Mouse (Mus musculus) adrenal gland, postnatal 10 days (tissue): ENCODE data around the gene Trim34a. TPM values are rescaled to one million over a fixed set of nuclear protein-coding genes. Genes with fewer than 3 reads are reported as not detected.

ENCODE experiments used
- total RNA-seq, 2 experiments: library from RNA; stranded (reverse); gene quantifications; 2 replicates each; pipeline ENCODE4 v1.2.3; 2021

Trim34a gene
- total RNA-seq, 2 experiments from 2014 or later, result 5.4 to 8.3 TPM

Other genes starting within 250 kb of the Trim34a start
- not detected for gene Olfr638, start 245.7 kb upstream of the Trim34a start, total RNA-seq
- under 1 TPM in 1 of 2 experiments, not detected in 1; 0.06 TPM for gene Olfr639, start 227.2 kb upstream of the Trim34a start, total RNA-seq
- gene Olfr640, start 218.9 kb upstream of the Trim34a start, total RNA-seq, result not detected
- gene Olfr641, start 209.0 kb upstream of the Trim34a start, total RNA-seq, result not detected
- gene Olfr642, start 191.8 kb upstream of the Trim34a start, total RNA-seq, result not detected
- not detected for gene 4930516K23Rik, start 183.0 kb upstream of the Trim34a start, total RNA-seq
- gene Olfr644, start 172.6 kb upstream of the Trim34a start, total RNA-seq, result not detected
- not detected for gene Olfr645, start 159.0 kb upstream of the Trim34a start, total RNA-seq
- gene Olfr646, start 139.6 kb upstream of the Trim34a start, total RNA-seq, result not detected
- not detected for gene Ubqln5, start 114.6 kb upstream of the Trim34a start, total RNA-seq
- gene Olfr643, start 107.1 kb upstream of the Trim34a start, total RNA-seq, result not detected
- gene Ubqln3, start 101.2 kb upstream of the Trim34a start, total RNA-seq, result not detected
- not detected for gene Ubqlnl, start 93.9 kb upstream of the Trim34a start, total RNA-seq
- not detected for gene Olfm5, start 79.6 kb upstream of the Trim34a start, total RNA-seq
- gene Olfr648, start 61.1 kb upstream of the Trim34a start, total RNA-seq, result not detected
- gene Olfr649, start 48.5 kb upstream of the Trim34a start, total RNA-seq, result not detected
- 1 to 10 TPM in 1 of 2 experiments, under 1 TPM in 1; 0.33 to 1.7 TPM for gene Trim6, start 25.7 kb upstream of the Trim34a start, total RNA-seq
- gene Trim5, start 43.6 kb downstream of the Trim34a start, total RNA-seq, result 1 to 10 TPM; 3.7 to 4.5 TPM
- 10 to 100 TPM in 1 of 2 experiments, 1 to 10 TPM in 1; 7.2 to 15.9 TPM for gene Trim12a, start 71.0 kb downstream of the Trim34a start, total RNA-seq
- gene Trim34b, start 85.0 kb downstream of the Trim34a start, total RNA-seq, result under 1 TPM; 0.21 to 0.69 TPM
- gene Trim12c, start 108.9 kb downstream of the Trim34a start, total RNA-seq, result 10 to 100 TPM in 1 of 2 experiments, 1 to 10 TPM in 1; 7.1 to 11.7 TPM
- under 1 TPM; 0.21 to 0.39 TPM for gene Trim30b, start 125.4 kb downstream of the Trim34a start, total RNA-seq
- gene Trim30c, start 156.4 kb downstream of the Trim34a start, total RNA-seq, result under 1 TPM in 1 of 2 experiments, not detected in 1; 0.18 TPM
- 1 to 10 TPM; 4.2 TPM for gene Trim30a, start 220.7 kb downstream of the Trim34a start, total RNA-seq